18 mouse cellular contexts compared by ENCODE assay signal in genomic region chr7:96648606-96649005, GRCm38 (mm10).
"Had no signal": no experiment of that assay in that cellular context is flagged by ENCODE, and none has a peak within 500 bp of the region (broad histone marks: within the 10 kb centered on the region; RNA-seq: fewer than 3 reads in every experiment).

No protein-coding gene starts in this region.

- H3K4me3 ChIP-seq: liver, embryonic 13.5 days; liver, embryonic 15.5 days; lung, embryonic 15.5 days; megakaryocyte, embryonic 14.5 days; midbrain, embryonic 12.5 days; neural tube, embryonic 12.5 days; stomach, embryonic 15.5 days had no signal

- ATAC-seq: liver, postnatal 0 days; lung, postnatal 0 days had no signal

- DNase-seq: liver, embryonic 13.5 days; liver, postnatal 0 days; lung, adult 2 months; lung, postnatal 14 days; lung, postnatal 36 days; midbrain, embryonic 14.5 days; right cerebral cortex, postnatal 14 days; thymus, adult 2 months; thymus, postnatal 36 days had no signal

- H3K36me3 ChIP-seq: liver, embryonic 13.5 days; liver, embryonic 15.5 days; lung, embryonic 15.5 days; midbrain, embryonic 12.5 days; neural tube, embryonic 12.5 days; stomach, embryonic 15.5 days had no signal

- H3K27me3 ChIP-seq: lung, embryonic 15.5 days; neural tube, embryonic 12.5 days; stomach, embryonic 15.5 days had no signal

- H3K9me3 ChIP-seq: liver, embryonic 13.5 days; liver, embryonic 15.5 days; lung, embryonic 15.5 days; megakaryocyte, embryonic 14.5 days; midbrain, embryonic 12.5 days; neural tube, embryonic 12.5 days; stomach, embryonic 15.5 days had no signal

- H3K4me2 ChIP-seq: liver, embryonic 13.5 days; liver, embryonic 15.5 days; lung, embryonic 15.5 days; midbrain, embryonic 12.5 days; neural tube, embryonic 12.5 days; stomach, embryonic 15.5 days had no signal

- H3K27ac ChIP-seq: liver, embryonic 13.5 days; liver, embryonic 15.5 days; lung, embryonic 15.5 days; macrophage; midbrain, embryonic 12.5 days; neural tube, embryonic 12.5 days; stomach, embryonic 15.5 days; stomach, postnatal 0 days had no signal

- H3K9ac ChIP-seq: liver, embryonic 13.5 days; liver, embryonic 15.5 days; liver, postnatal 0 days; lung, embryonic 15.5 days; midbrain, embryonic 12.5 days; neural tube, embryonic 12.5 days; stomach, embryonic 15.5 days had no signal

- H3K4me1 ChIP-seq: liver, embryonic 13.5 days; liver, embryonic 15.5 days; megakaryocyte, embryonic 14.5 days had no signal
